Mouse (Mus musculus): Measurements from ENCODE around the gene Anp32a.

Gene Anp32a

DNA sequence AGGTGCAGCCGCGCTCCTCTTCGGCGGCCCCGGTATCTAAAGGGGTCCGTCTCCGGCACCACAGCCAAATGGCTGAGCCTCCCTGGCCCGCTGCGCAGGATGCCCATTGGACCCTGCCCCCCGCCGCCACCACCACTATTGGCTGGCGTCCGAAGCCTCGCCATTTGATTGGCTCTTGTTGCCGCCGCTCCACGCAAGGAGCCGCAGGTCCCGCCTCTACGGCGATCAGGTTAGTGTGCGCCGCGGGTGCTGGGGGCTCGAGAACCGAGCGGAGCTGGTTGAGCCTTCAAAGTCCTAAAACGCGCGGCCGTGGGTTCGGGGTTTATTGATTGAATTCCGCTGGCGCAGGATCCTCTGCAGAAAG is at the start of gene Anp32a:
Anp32a (plus strand) TSS at position 171 of the 364 bp plus-strand sequence.
- peak; percentile 88 for DNase-seq (ENCODE audit: extremely low read depth, low read depth)

DNA sequence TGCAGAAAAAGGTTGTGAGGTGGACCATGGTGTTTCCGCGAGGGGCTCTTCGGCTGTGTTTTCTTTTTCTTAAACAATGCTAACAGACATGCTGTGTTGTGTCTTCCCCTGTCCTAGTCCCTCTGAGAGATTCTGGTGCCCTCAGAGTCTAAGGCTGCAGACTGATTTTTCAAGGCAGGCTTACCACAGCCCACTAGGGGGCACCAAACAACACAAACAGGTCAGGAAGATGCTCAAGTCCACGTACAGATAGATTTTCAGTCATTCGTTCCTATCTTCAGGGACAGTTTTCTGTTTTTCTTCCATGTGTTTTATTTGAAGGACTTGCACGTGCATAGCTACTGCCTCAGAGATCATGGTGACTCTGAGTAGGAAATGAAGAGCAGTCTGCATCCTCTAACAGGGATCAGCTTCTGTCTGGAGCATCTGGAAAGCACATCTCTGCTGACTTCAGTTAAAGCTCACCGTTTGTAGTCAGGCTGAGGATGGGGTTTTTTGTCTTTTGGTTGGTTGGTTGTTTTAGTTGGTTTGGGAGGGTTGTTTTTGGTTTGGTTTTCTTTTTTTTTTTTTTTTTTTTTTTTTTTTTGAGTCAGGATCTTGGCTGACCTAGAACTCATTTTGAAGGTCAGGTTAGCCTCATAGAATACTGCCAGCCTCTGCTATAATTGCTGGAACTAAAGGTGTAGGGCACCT is 45.9 kb upstream of the Anp32a start:
- DNase-seq (ENCODE audit: extremely low read depth, low read depth): peak; percentile 56

DNA sequence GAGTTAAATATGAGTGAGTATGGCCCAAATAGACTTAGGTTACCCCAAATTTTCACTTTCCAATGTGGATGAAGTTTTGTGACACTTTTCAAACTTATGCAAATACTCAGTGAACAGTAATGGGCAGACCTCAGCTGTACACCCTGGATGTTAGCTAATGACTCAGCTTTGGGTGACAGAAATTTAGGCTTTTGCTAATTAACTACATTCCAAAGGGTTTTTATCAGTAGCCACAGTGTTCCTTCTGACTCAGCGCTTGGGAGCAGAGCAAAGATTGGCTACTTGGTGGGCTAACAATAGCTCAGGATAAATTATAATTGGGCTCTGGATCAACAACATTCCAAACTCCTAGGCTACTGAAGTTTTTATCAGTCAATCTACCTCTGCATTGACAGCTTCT is 44.2 kb upstream of the Anp32a start:
- no peak for DNase-seq (ENCODE audit: extremely low read depth, low read depth)

DNA sequence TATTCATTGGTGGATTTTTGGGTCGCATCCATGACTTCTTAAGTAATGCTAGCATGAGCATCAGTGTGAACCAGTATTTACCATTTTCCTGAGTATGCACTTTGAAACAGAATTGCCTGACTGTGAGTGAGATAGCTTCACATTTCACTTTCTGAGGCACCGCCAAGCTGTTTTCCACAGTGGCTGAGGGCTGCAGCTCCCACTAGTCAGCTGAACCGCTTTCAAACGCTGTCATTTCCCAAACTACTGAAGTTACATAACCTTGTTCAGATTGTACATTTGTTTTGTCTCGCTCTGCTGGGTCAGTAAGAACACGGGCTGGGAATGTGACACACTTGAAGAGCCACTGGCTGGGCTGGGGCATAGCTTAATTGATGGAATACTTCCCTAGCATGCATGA is 25.5 kb upstream of the Anp32a start:
- DNase-seq (ENCODE audit: extremely low read depth, low read depth): no peak

DNA sequence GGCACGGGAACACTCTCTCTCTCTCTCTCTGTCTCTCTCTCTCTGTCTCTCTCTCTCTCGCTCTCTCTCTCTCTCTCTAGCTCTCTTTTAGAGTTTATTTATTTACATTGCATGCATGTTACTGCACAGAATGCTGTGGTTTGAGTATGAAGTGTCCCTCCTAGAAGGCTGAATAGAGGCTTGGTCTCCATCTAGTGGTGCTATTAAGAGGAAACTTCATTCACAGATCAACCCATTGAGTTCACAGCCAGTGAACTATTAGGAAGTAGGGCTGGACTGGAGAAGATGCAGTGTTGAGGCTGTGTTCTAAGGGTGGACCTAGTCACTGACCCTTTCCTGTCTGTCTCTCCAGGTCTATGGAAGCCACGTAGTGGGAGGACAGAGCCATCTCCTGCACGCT is 22.4 kb upstream of the Anp32a start:
- no peak for DNase-seq (ENCODE audit: extremely low read depth, low read depth)

DNA sequence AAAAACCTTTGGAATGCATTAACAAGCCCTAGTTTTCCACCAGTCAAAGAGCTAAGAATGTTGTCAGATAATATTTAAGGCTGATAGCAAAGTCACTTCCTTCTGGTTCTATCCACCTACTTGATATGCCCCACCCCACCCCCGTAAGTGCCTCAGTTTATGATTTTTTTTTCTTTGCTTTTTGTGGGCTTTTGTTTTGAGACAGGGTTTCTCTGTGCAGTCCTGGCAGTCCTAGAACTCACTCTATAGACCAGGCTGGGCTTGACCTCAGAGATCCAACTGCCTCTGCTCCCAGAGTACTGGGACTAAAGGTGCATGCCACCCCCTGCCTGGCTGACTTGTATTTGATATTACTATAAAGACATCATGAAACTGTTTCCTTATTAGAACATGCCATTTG is 17.3 kb upstream of the Anp32a start:
- DNase-seq (ENCODE audit: extremely low read depth, low read depth): no peak

DNA sequence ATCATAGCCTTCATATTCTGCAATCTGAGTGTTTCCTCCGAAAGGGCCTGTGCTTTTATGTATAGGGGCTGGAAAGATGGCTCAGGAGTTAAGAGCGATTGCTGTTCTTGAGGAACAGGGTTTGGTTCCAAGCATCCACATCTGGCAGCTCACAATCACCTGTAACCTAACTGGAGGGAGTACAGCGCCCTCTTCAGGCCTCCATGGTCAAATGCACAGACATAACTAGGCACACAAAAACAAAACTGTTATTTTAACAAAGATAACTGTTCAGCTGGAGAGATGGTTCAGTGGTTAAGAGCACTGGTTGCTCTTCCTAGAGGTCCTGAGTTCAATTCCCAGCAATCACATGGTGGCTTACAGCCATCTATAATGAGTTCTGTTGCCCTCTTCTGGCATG is 15.1 kb upstream of the Anp32a start:
- no peak for DNase-seq (ENCODE audit: extremely low read depth, low read depth)

DNA sequence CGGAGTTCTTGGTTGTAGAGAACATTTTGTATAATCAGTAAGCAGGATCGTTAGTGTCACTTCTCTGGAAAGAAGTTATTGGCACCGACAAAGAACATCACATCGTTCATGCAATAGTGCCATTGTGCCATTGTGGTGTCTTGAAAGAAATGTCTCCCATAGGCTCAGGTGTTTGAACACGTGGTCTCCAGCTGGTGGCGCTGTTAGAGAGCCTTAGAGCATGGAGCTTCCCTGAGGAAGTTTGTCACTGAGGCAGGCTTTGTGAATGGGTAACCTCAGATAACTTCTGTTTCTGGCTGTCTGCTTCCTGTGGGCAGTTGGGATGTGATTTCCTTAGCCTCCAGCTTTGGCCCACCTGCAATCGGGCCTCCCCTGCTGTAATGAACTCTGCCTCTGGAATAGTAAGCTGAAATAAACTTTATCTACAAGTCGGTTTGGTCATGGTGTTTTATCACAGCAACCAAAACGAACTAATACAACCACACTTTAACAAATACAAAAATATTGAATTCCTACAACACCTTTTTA is 6.7 kb upstream of the Anp32a start:
- no peak for DNase-seq (ENCODE audit: extremely low read depth, low read depth)

DNA sequence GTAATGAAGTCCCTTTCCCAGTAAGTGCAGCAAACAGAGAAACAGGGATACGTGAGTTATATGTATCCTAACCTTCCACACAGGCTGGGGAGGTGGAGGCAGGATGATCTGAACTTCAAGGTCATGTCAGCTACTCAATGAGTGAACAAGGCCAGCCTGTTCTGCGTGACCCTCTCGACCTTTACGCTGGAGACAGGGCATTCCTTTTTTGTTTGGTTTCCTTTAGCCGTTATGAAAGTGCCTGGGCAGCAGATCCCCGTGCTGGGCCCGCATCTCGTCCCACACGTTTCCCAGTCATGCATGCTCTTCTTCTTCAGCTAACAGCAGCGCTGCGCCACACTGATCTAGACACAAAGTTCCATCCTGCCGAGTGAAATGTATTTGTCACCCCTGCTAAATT is 5.7 kb upstream of the Anp32a start:
- DNase-seq (ENCODE audit: extremely low read depth, low read depth): no peak

DNA sequence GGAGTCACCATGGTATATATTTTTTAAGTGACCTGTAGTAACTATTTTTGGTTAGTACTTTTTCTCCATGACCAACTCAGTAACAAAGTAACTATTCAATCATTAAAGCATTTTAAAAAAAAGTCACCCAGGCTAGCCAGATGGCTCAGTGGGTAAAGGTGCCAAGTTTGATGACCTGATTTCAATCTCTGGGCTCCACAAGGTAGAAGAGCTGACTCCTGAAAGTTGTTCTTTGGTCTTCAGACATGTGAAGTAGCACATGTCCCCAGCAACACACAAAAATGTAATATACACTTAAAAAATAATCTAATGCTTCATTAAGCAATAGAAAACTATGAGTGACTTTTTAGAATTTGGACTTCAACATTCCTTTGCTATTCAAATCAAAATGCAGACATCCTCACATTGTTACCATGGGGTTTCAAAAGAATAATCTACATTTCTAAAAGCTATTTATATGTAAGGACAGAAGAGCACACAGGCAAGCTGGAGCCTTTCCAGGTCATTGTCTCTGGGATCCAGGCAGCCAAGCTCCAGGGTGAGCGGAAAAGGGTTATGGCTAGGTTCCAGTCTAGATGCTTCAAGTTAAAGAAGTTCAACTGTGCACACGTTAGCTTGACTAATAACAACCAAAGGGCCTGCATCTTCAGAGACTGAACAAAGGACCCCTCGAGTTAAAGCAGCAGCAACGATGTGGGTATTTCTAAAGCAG is 3.0 kb upstream of the Anp32a start:
- DNase-seq (ENCODE audit: extremely low read depth, low read depth): no peak

DNA sequence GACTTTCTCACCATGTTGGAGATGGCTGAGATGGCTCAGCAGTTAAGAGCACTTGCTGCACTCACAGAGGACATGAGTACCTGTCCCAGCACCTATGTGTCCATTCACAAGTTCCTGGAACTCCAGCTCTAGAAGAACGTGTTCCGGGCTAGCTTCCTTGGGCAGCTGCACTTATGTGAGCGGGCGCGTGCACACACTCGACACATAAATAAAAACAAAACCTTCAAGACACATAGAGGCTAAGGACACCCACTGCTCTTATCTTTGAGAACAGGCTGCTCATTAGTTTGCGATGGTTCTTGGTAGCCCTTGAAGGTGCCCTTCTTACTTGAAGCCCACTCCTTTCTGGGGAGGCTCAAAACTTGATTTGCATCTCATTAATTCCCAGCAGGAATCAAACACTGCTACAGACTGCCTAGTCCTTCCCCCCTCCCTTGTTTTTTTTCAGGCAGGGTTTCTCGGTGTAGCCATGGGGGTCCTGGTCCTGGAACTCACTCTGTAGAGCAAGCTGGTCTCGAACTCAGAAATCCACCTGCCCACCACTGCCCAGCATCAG is 2.4 kb upstream of the Anp32a start:
- DNase-seq (ENCODE audit: extremely low read depth, low read depth): no peak

DNA sequence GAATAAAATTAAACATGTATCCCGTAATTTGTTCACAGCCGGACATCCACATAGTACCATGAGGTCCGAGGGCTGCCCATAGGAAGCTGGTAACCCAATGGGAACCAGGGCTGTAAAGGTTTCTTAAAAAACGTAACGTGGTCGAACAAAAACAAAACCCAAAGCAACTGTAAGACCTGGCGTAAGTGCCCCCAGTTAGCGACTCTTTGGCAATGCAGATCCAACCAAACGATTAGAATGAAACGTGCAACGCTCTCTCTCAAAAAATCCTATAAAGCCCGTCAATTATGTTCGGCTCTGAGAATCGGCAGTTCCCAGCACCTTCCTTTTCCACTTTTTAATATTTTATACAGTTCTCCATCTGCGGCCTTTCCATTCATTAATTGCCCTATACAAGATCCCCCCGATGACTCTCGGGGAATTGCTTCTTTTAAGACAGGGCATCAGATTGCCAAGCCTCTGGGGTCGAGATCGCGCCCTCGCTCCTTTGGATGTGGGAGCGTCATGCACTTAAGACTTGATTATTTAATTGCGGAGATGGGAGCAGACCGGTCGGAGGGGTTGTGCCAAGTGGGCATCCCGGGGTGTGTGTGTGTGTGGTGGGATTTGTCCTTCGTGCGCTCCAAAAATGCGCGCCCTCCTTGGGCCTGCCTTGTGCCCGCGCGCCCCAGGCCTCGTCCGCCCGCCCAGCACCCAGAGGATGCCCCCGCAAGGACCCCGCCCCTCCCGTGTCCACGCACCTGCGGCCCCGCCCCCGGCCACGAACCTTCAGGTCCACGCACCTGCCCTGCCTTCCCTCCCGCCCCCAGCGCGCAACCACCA is 581 bp upstream of the Anp32a start:
- DNase-seq (ENCODE audit: extremely low read depth, low read depth): peak; percentile 42

DNA sequence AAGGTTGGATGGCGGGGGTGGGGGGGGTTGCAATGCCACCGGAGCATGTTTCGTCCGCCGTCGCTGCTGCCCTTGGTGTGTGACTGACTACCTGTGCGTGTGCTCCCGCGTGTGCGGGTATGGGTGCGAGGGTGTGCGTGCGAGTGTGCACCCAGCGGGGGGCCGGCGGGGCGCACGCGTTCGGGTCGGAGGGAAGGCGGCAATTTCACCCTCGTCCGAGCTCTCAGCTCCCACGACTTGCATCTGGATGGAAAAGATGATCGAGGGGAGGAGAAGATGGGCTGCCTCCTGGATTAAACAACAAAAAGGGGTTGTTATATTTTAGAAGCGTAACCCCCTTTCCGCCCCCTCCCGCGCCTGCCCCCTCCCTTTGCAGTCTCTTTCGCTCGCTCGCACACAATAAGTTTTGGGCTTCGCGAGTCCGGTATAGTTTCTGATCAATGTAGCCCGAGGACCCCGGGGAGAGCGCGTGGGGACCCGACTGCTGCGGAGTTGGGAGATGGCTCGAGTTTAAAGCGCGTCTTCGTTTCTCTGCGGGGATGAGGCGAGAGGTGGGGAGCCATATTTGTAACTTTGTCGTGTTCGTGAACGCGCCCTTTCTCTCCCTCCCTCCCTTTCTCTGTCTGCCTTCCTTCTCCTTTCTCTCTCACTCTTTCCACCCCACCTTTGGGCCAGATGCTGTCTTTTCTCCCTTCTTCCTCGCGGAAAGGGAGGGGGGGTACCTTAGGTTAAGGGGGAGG is 778 bp downstream of the Anp32a start:
- peak; percentile 43 for DNase-seq (ENCODE audit: extremely low read depth, low read depth)

DNA sequence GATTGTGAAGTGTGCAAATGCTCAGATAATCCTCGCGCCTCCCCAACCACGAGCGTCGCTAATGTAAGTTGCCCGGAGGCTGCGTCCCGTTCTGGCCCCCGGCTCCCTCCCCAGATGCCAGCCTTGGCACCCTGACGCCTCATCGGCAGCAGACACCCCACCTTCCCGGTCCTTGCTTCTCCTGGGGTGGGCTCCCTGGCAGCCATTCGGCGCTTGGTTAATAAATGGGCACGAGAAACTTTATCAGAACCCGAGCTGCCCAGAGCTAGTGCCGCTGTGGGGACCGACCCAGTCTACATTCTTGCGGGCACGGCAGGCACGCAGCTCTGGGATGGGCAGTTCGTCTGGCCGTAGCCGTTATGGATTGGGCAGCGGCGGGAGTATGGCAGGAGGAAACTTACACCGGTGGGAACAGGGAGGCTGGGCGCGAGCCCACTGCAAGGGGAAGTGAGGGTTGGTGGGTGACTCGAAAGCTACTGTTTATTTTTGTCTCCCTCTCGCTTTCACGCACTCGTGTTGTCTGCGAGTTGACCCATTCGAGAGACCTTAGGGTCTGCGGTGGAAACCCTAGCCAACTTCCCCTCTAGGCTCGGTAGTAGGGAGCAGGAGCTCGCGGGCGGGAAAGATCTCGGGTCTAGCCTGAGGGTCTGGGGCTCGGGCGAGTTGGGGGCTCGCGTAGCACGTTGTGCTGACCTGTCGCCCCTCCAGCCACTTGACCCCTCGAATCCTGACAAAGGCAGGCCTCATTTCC is 1.5 kb downstream of the Anp32a start:
- no peak for DNase-seq (ENCODE audit: extremely low read depth, low read depth)

DNA sequence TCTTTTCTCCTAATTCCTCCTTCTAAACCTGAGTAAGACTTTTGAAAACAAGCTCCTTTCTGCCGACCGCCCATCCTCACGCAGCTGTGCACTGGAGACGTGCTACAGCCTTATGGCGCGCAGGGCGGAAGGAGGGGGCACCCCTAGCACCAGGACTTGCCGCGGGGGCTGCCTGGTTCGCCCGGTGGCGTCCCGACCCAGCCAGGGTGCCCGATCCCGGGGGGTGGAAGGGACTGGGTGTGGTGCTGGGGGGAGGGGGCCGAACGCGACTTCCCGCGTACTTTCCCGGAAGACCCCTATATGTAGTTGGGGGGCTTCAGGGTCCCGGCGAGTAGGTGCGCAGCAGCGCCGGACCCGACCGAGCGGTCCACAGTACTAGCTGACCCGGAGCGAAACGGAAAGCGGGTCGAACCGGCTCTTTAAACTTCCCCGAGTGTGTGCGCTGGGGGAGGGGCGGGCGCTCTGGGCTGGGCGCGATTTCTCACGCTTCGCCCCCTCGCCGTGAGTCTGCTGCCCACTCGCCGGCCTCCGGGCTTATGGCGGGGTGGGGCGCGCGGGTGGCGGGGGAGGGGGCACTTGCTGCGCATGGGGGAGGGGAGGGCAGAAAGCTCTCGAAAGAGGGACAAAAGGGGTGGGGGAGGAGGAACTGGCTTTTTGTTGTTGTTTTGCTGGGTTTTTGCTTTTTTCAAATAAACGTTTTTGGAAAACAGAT is 2.3 kb downstream of the Anp32a start:
- no peak for DNase-seq (ENCODE audit: extremely low read depth, low read depth)

DNA sequence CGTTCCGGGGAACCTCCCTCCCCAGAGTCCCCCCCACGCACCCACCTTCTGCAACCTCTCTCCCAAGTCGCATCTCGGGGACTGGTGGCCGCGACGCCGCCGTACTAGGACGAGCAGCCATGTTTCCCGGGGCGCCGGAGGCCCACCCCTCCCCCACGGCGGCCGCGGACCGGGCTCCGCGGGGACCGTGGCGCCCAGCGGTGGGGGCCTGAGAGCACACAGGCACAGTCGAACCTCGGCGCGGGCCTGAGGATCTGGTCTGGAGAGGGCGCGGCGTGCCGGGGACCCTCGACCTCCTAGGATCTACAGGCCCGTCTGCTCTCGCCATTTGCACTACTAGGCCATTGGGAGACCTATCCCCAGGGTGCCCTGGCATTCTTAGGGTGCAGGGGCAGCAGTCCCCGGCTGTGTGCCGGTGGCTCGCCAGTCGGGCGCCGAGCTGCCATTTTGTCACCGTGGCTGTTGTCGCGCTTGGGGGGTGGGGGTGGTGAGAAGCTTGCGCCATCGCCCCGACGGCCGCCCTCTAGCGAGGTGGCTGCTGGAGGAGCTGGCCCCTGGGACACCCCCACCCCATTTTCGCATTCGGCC is 2.9 kb downstream of the Anp32a start:
- no peak for DNase-seq (ENCODE audit: extremely low read depth, low read depth)

DNA sequence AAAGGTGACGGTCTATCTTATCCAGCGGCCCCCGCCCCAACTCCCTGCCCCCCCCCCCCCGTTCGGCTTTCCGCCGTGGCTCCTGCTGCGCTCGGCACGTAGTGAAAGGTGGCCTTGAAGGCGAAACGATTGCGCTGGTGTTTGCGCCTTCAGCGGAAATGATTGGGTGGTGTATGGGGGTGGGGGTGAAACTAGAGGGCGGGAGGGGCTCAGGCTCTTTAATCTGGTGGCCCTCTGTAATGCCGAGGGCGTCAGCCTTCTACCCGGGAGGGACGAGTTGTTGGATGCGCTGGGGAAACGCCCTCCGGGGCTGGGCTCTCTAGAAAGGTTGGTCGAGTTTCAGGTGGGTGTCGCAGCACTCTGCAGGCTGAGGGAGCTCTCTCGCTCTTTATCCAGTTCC is 3.5 kb downstream of the Anp32a start:
- DNase-seq (ENCODE audit: extremely low read depth, low read depth): no peak

DNA sequence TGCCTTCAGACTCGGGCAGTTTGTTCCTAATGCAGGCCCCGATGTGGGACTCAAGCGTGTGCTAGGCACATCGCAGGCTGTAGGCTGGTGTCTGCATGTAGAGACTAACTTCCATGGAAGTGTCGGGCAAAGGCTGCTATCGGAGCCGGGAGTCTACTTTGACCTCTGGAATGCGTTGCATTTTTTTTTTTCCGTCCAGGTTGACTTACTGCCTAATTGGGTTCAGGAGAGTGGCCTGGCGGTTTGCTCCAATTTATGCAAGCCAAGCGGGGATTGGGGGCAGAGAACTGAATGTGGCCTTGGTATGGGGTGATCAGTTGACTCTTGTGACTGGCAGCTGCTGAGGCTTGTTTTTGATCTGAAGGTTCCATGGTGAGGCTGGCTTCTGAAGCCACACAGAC is 4.0 kb downstream of the Anp32a start:
- no peak for DNase-seq (ENCODE audit: extremely low read depth, low read depth)

DNA sequence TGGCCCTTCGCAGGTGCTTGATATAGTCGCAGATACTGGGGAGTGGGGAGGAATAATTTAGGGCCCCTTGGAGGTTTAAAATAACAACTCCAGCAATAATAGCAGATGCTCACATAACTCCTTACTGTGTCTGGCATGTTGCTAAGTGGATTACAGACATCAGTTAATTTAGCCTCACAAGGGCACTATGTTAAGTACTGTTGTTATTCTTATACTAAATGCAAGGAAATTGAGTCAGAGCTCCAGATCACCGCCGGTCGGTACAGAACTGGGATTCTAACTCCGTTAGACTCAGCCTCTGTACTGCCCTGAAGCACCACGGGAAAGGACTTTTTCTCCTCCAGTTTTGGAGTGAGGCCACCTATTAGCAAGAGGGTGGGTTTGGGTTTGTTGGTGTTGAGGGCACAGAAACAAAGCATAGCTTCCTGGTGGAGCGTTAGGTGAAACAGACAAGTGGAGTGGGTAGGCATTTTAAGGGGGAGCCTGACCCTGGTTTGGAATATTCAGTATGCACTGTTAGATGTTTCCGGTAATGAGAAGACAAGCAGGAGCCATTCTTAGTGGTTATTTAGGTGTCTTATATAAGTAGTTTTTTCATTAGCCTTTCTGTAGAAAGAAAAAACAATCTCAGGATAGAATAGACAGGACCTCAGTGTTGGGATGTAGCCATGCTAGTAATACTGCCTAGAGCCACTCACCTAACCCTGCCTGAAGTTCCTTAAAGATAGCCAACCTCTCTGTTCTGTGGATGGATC is 4.7 kb downstream of the Anp32a start:
- DNase-seq (ENCODE audit: extremely low read depth, low read depth): no peak

All from MEL-GATA-1-ER (cell line).